7 mouse cellular contexts compared by ENCODE assay signal in the genomic region with DNA sequence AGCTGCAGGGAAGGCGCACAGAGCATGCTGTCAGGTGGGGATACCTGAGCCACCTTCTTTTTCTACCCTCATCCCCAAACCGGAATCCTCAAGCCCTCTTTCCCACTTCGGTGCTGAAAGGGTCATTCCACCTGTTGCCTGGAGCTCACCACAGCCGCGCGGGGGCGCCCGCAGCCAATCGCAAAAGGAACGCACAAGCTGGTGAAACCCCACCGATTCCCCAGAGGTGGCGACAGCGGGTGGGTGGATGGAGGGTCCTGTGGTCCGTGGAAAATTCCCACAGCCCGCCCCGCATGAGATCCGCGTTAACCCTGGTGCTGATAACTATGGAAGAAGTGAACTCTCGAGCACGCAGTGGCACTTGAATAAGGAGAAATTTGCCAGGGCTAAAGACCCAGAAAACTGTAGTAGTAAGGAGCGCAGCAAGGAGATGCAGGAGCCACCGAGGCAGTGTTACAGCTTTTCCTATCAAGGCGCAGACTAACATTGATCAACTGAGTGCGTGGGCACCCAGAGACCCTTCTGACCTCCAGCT. TPM values are rescaled to one million over a fixed set of nuclear protein-coding genes. Genes with fewer than 3 reads are reported as not detected.
A peak's percentile ranks its signal among the peaks of the same experiment; 100 is the strongest.
DNase-seq lines count a peak whose midpoint lies in the region; ATAC-seq and TF ChIP-seq lines count a peak whose summit lies in the region.

No protein-coding gene starts in this region.

- no peak for TF ChIP-seq POLR2A in bone marrow macrophage, adult 2 months (IDR thresholded peaks at IDR 0.05; ENCODE audit: borderline replicate concordance, low read depth, low read length)

- ATAC-seq in forebrain, postnatal 0 days, result peak; percentile 42; the same call in 1 of the 2 replicates
- peak; percentile 63 to 70; a peak in 2 of 4 replicates for ATAC-seq in hematopoietic stem cell, adult 5-6 weeks (replicated peaks in 1 of 2; ENCODE audit: insufficient read depth in 1 of 2, low FRiP score in 2 of 2, low TSS enrichment in 1 of 2, low read depth in 1 of 2, poor library complexity in 2 of 2, severe bottlenecking in 2 of 2)

- WGBS in forebrain, postnatal 0 days, result 4% methylated on average over 24 of the region's 24 CpGs

- DNase-seq in MN1 (ENCODE audit: low spot score), result peak; percentile 77
- DNase-seq in forebrain, postnatal 0 days, result peak; percentile 73
- peak; percentile 58 to 84 for DNase-seq in layer of hippocampus, postnatal 25 days (ENCODE audit: extremely low spot score in 1 of 2, low spot score in 1 of 2)
- DNase-seq in lung, postnatal 4 days, result peak; percentile 88 to 90
- peak; percentile 52 for DNase-seq in skeletal muscle tissue, adult 2 months (ENCODE audit: low read depth, low spot score)

- no peak overlapping the region for H3K9ac ChIP-seq in forebrain, postnatal 0 days

- no peaks in the 10 kb centered on the region for H3K9me3 ChIP-seq in forebrain, postnatal 0 days (ENCODE audit: low read length)

- no peak overlapping the region for H3K27ac ChIP-seq in bone marrow macrophage, adult 2 months (ENCODE audit: insufficient read depth, low read depth, low read length)
- H3K27ac ChIP-seq in forebrain, postnatal 0 days (ENCODE audit: low read depth, low read length), result no peak overlapping the region

- no peaks in the 10 kb centered on the region for H3K36me3 ChIP-seq in forebrain, postnatal 0 days (ENCODE audit: insufficient read depth)

- TF ChIP-seq CTCF in bone marrow macrophage, adult 2 months (IDR thresholded peaks at IDR 0.05; ENCODE audit: low read depth, low read length), result peak; percentile 97
- peak; percentile 84 for TF ChIP-seq CTCF in forebrain, postnatal 0 days (IDR thresholded peaks at IDR 0.05; ENCODE audit: low read depth)

- no peaks in the 10 kb centered on the region for H3K4me1 ChIP-seq in bone marrow macrophage, adult 2 months (ENCODE audit: control insufficient read depth, insufficient read depth, low read length)
- no peaks in the 10 kb centered on the region for H3K4me1 ChIP-seq in forebrain, postnatal 0 days (ENCODE audit: insufficient read depth)

- H3K4me3 ChIP-seq in bone marrow macrophage, adult 2 months (ENCODE audit: insufficient read depth, low read length), result no peak overlapping the region
- no peak overlapping the region for H3K4me3 ChIP-seq in forebrain, postnatal 0 days (ENCODE audit: low read depth, low read length)

- H3K27me3 ChIP-seq in forebrain, postnatal 0 days (ENCODE audit: insufficient read depth, low read length), result peaks cover 64% of the 10 kb centered on the region

- H3K4me2 ChIP-seq in forebrain, postnatal 0 days (ENCODE audit: low read depth), result no peak overlapping the region

RNA-seq across cellular contexts. Expression of gene Notum, which starts 2.0 kb away (rescaled TPM):
- polyA plus RNA-seq in bone marrow macrophage, adult 2 months (2012; ENCODE audit: insufficient read depth, insufficient read length, missing spikeins), result not detected in 2 replicates
- 5.5 and 5.9 TPM in 2 replicates for total RNA-seq in forebrain, postnatal 0 days (2014; rRNA removed)
- 3.6 and 4.9 TPM in 2 replicates for polyA plus RNA-seq in forebrain, postnatal 0 days (2015; fragmentation: Nextera tagmentation; extraction: Ambion mirVana)
- not detected in 2 replicates for total RNA-seq in hematopoietic stem cell, adult 5-6 weeks (2017)
- total RNA-seq in layer of hippocampus, postnatal 25 days (2021), result 1 to 10 TPM; 4.5 to 8.2 TPM

RNA-seq across cellular contexts. Expression of gene Myadml2, which starts 11.0 kb away (rescaled TPM):
- polyA plus RNA-seq in bone marrow macrophage, adult 2 months (2012; ENCODE audit: insufficient read depth, insufficient read length, missing spikeins), result not detected in 2 replicates
- total RNA-seq in forebrain, postnatal 0 days (2014; rRNA removed), result 1.1 and 3.2 TPM in 2 replicates
- polyA plus RNA-seq in forebrain, postnatal 0 days (2015; fragmentation: Nextera tagmentation; extraction: Ambion mirVana), result 1.3 and 1.5 TPM in 2 replicates
- total RNA-seq in hematopoietic stem cell, adult 5-6 weeks (2017), result 0.94 TPM in 1 of 2 replicates, not detected in the other
- total RNA-seq in layer of hippocampus, postnatal 25 days (2021), result 1 to 10 TPM; 2.5 to 3.5 TPM

RNA-seq across cellular contexts. Expression of gene Aspscr1, which starts 13.8 kb away (rescaled TPM):
- 42.8 and 50.5 TPM in 2 replicates for polyA plus RNA-seq in bone marrow macrophage, adult 2 months (2012; ENCODE audit: insufficient read depth, insufficient read length, missing spikeins)
- total RNA-seq in forebrain, postnatal 0 days (2014; rRNA removed), result 97.7 and 102 TPM in 2 replicates
- 137 and 139 TPM in 2 replicates for polyA plus RNA-seq in forebrain, postnatal 0 days (2015; fragmentation: Nextera tagmentation; extraction: Ambion mirVana)
- total RNA-seq in hematopoietic stem cell, adult 5-6 weeks (2017), result 37.1 and 48.8 TPM in 2 replicates
- 10 to 100 TPM; 50.0 to 55.7 TPM for total RNA-seq in layer of hippocampus, postnatal 25 days (2021)

RNA-seq across cellular contexts. Expression of gene Pycr1, which starts 15.4 kb away (rescaled TPM):
- 0.61 and 0.78 TPM in 2 replicates for polyA plus RNA-seq in bone marrow macrophage, adult 2 months (2012; ENCODE audit: insufficient read depth, insufficient read length, missing spikeins)
- total RNA-seq in forebrain, postnatal 0 days (2014; rRNA removed), result 8.7 and 13.8 TPM in 2 replicates
- 19.5 and 23.0 TPM in 2 replicates for polyA plus RNA-seq in forebrain, postnatal 0 days (2015; fragmentation: Nextera tagmentation; extraction: Ambion mirVana)
- total RNA-seq in hematopoietic stem cell, adult 5-6 weeks (2017), result 0.88 and 2.1 TPM in 2 replicates
- 1 to 10 TPM; 4.3 to 4.9 TPM for total RNA-seq in layer of hippocampus, postnatal 25 days (2021)

RNA-seq across cellular contexts. Expression of gene Mafg, which starts 25.5 kb away (rescaled TPM):
- 76.0 and 77.5 TPM in 2 replicates for polyA plus RNA-seq in bone marrow macrophage, adult 2 months (2012; ENCODE audit: insufficient read depth, insufficient read length, missing spikeins)
- total RNA-seq in forebrain, postnatal 0 days (2014; rRNA removed), result 37.5 and 40.1 TPM in 2 replicates
- polyA plus RNA-seq in forebrain, postnatal 0 days (2015; fragmentation: Nextera tagmentation; extraction: Ambion mirVana), result 24.6 and 39.7 TPM in 2 replicates
- 18.1 and 33.2 TPM in 2 replicates for total RNA-seq in hematopoietic stem cell, adult 5-6 weeks (2017)
- 10 to 100 TPM; 68.9 to 83.2 TPM for total RNA-seq in layer of hippocampus, postnatal 25 days (2021)
